Mouse (Mus musculus): Measurements from ENCODE around the gene Rrp15.

Rrp15 gene

GRCm38 (mm10) chr1:186675263-186675662, 73.9 kb downstream of the Rrp15 start:
- DNase-seq (ENCODE audit: low spot score in 2 of 2): no peak

DNA sequence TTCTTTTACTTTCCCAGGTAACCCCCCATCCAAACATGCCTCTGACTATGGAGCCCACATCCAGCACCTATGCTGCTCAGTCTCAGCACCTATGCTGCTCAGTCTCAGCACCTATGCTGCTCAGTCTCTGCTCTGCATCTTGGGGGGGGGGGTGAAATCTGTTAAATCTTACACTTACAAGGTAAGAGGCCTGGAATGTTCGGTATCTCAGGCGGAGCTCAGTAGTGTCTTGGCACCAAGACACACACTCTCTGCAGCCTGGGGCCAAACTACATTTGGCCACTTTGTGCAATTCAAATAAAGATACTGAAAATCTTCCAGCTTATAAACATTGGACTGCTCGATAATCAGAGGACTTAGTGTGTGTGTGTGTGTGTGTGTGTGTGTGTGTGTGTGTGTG, 74.5 kb downstream of the Rrp15 start:
- no peak for DNase-seq (ENCODE audit: low spot score in 2 of 2)

GRCm38 (mm10) chr1:186673166-186673565, 76.0 kb downstream of the Rrp15 start:
- no peak for DNase-seq (ENCODE audit: low spot score in 2 of 2)
